Mouse (Mus musculus): ENCODE results near the gene Hmga2.

DNA sequence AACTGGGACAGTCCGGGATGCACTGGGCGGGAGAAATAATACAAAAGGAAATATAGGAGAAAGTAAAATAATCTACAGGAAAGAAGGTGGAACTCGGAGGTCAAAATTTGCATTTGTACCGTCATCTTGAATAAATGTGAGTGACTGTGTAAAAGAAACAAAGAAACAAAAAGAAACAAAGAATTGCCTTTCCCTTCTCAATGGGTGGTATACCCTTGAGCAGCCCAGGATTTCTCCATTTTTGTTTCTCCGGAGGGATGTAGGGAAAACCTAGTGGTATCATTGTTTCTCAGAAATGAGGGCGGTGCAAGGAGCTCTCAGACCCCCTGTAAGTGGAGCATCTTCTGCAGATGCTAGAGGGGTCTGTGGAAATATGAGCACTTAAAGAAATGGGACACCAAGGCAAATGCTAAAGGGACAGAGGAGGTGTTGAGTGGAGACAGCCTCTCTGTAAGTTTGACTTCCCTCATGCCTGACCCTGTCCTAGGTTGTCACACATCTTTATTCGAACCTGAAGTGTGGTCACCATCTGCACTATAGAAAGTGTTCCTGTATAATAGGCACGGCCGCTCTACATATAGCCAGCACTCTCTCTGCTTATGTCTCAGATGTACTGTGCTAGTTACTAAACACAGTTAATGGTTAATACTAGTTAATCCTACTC is 45.8 kb upstream of the Hmga2 start:
- TF ChIP-seq CTCF (IDR thresholded peaks at IDR 0.05; ENCODE audit: control insufficient read depth, insufficient read depth, low read length), result no peak
- no peak for TF ChIP-seq POLR2A (IDR thresholded peaks at IDR 0.05; ENCODE audit: borderline replicate concordance, control insufficient read depth, low read depth, low read length)

Data from bone marrow, adult 2 months (tissue).